Mouse (Mus musculus) adrenal gland, adult 2 months (tissue): Measurements from ENCODE around the gene Rap2a. TPM values are rescaled to one million over a fixed set of nuclear protein-coding genes. Genes with fewer than 3 reads are reported as not detected.
A peak's percentile ranks its signal among the peaks of the same experiment; 100 is the strongest.

Experiments used
- DNase-seq: peaks from one replicate; pipeline ENCODE4 v3.0.0; 2021
- polyA plus RNA-seq: library from polyadenylated mRNA; depleted of rRNA; stranded (reverse); fragments of >200 nt; gene quantifications from 2 replicates; pipeline ENCODE4 v1.2.3, GENCODE M21; 2012
- total RNA-seq, 2 experiments: library from RNA; stranded (reverse); gene quantifications; 2 replicates each; pipeline ENCODE4 v1.2.3; 2021

The Rap2a gene
- total and polyA plus RNA-seq, 3 experiments, result 12.4 to 25.8 (median 17.3) TPM

GRCm38 (mm10) chr14:120499601-120500000 lies 21.4 kb downstream of the Rap2a start:
- no peak for DNase-seq

- DNase-seq, result no peak
Measured at GRCm38 (mm10) chr14:120500021-120500560, 21.8 kb downstream of the Rap2a start.

GRCm38 (mm10) chr14:120500791-120501190 lies 22.5 kb downstream of the Rap2a start:
- no peak for DNase-seq

- DNase-seq, result no peak
Measured at GRCm38 (mm10) chr14:120503641-120504040, 25.4 kb downstream of the Rap2a start.

GRCm38 (mm10) chr14:120504423-120504822 lies 26.2 kb downstream of the Rap2a start:
- DNase-seq, result no peak

- no peak for DNase-seq
Measured at GRCm38 (mm10) chr14:120504928-120505461, 26.8 kb downstream of the Rap2a start.

- DNase-seq, result no peak
Measured at GRCm38 (mm10) chr14:120505918-120506317, 27.7 kb downstream of the Rap2a start.

GRCm38 (mm10) chr14:120507516-120507915 lies 29.3 kb downstream of the Rap2a start:
- DNase-seq, result no peak

- DNase-seq, result no peak
Measured at GRCm38 (mm10) chr14:120508566-120509365, 30.5 kb downstream of the Rap2a start.

GRCm38 (mm10) chr14:120509366-120509640 lies 31.1 kb downstream of the Rap2a start:
- DNase-seq, result no peak

- DNase-seq, result no peak
Measured at GRCm38 (mm10) chr14:120511821-120512220, 33.6 kb downstream of the Rap2a start.

- peak; percentile 61 for DNase-seq
Measured at GRCm38 (mm10) chr14:120514821-120515271, 36.6 kb downstream of the Rap2a start.

GRCm38 (mm10) chr14:120515376-120515775 lies 37.1 kb downstream of the Rap2a start:
- DNase-seq, result peak; percentile 64

GRCm38 (mm10) chr14:120518706-120519105 lies 40.5 kb downstream of the Rap2a start:
- DNase-seq, result no peak

GRCm38 (mm10) chr14:120519921-120520320 lies 41.7 kb downstream of the Rap2a start:
- DNase-seq, result no peak

- peak; percentile 28 for DNase-seq
Measured at GRCm38 (mm10) chr14:120520843-120521242, 42.6 kb downstream of the Rap2a start.

- DNase-seq, result no peak
Measured at GRCm38 (mm10) chr14:120523296-120523695, 45.1 kb downstream of the Rap2a start.

GRCm38 (mm10) chr14:120525644-120526043 lies 47.4 kb downstream of the Rap2a start:
- DNase-seq, result no peak

- DNase-seq, result no peak
Measured at GRCm38 (mm10) chr14:120533301-120533700, 55.1 kb downstream of the Rap2a start.

GRCm38 (mm10) chr14:120534841-120535271 lies 56.6 kb downstream of the Rap2a start:
- DNase-seq, result no peak

GRCm38 (mm10) chr14:120535446-120535845 lies 57.2 kb downstream of the Rap2a start:
- DNase-seq, result no peak

GRCm38 (mm10) chr14:120535924-120536323 lies 57.7 kb downstream of the Rap2a start:
- DNase-seq, result no peak

GRCm38 (mm10) chr14:120539128-120539527 lies 60.9 kb downstream of the Rap2a start:
- DNase-seq, result no peak

GRCm38 (mm10) chr14:120539626-120540025 lies 61.4 kb downstream of the Rap2a start:
- DNase-seq, result no peak
